Mouse (Mus musculus): ENCODE data around the gene Myzap. TPM values are rescaled to one million over a fixed set of nuclear protein-coding genes. Genes with fewer than 3 reads are reported as not detected.
A peak's percentile ranks its signal among the peaks of the same experiment; 100 is the strongest.
"Not testable (repeated sequence)": the region's sequence is repeated elsewhere in the genome, so short reads cannot be mapped to it uniquely, and the experiment has no call there.

Myzap gene
- polyA plus RNA-seq, 1 experiment from 2014 or later, result 3.5 TPM

- no peak for DNase-seq (ENCODE audit: extremely low spot score, low spot score)
- WGBS, result 88% methylated on average over 4 of the region's 4 CpGs
Measured at GRCm38 (mm10) chr9:71621968-71622367, 29.8 kb upstream of the Myzap start.

GRCm38 (mm10) chr9:71620116-71620515 is 28.0 kb upstream of the Myzap start:
- not testable (repeated sequence) for DNase-seq (ENCODE audit: extremely low spot score, low spot score); H3K27ac ChIP-seq; H3K36me3 ChIP-seq (replicated peaks); H3K4me1 ChIP-seq; H3K9me3 ChIP-seq; H3K4me3 ChIP-seq; H3K27me3 ChIP-seq (ENCODE audit: poor library complexity, severe bottlenecking)
- 79% methylated on average over 5 of the region's 5 CpGs for WGBS

More at GRCm38 (mm10) chr9:71621968-71622367, 29.8 kb upstream of the Myzap start:
- no peak overlapping the region for H3K4me3 ChIP-seq
- H3K36me3 ChIP-seq (replicated peaks), result no peaks in the 10 kb centered on the region
- no peaks in the 10 kb centered on the region for H3K27me3 ChIP-seq (ENCODE audit: poor library complexity, severe bottlenecking)
- no peaks in the 10 kb centered on the region for H3K9me3 ChIP-seq
- H3K4me1 ChIP-seq, result peaks cover 16% of the 10 kb centered on the region
- no peak overlapping the region for H3K27ac ChIP-seq

- 58% methylated on average over 8 of the region's 8 CpGs for WGBS
- Histone ChIP-seq H3K4me3 (no peak overlapping the region), H3K27ac (no peak overlapping the region), H3K9me3 (no peaks in the 10 kb centered on the region), H3K27me3 (ENCODE audit: poor library complexity, severe bottlenecking) (no peaks in the 10 kb centered on the region), H3K4me1 (no peaks in the 10 kb centered on the region), H3K36me3 (replicated peaks) (no peaks in the 10 kb centered on the region)
- no peak for DNase-seq (ENCODE audit: extremely low spot score, low spot score)
Measured at GRCm38 (mm10) chr9:71617363-71617762, 25.2 kb upstream of the Myzap start.

- H3K27me3 ChIP-seq (ENCODE audit: poor library complexity, severe bottlenecking), result no peaks in the 10 kb centered on the region
- H3K9me3 ChIP-seq, result no peaks in the 10 kb centered on the region
- no peak overlapping the region for H3K4me3 ChIP-seq
- no peaks in the 10 kb centered on the region for H3K4me1 ChIP-seq
- no peak overlapping the region for H3K27ac ChIP-seq
- no peaks in the 10 kb centered on the region for H3K36me3 ChIP-seq (replicated peaks)
- DNase-seq (ENCODE audit: extremely low spot score, low spot score), result peak; percentile 71
- WGBS, result 15% methylated on average over 3 of the region's 3 CpGs
Measured at GRCm38 (mm10) chr9:71616185-71616584, 24.0 kb upstream of the Myzap start.

GRCm38 (mm10) chr9:71614643-71615042 is 22.5 kb upstream of the Myzap start:
- 27% methylated on average over 2 of the region's 2 CpGs for WGBS
- no peaks in the 10 kb centered on the region for H3K36me3 ChIP-seq (replicated peaks)
- no peaks in the 10 kb centered on the region for H3K9me3 ChIP-seq
- no peak overlapping the region for H3K27ac ChIP-seq
- H3K27me3 ChIP-seq (ENCODE audit: poor library complexity, severe bottlenecking), result no peaks in the 10 kb centered on the region
- H3K4me1 ChIP-seq, result no peaks in the 10 kb centered on the region
- peak; percentile 48 for DNase-seq (ENCODE audit: extremely low spot score, low spot score)
- no peak overlapping the region for H3K4me3 ChIP-seq

GRCm38 (mm10) chr9:71612981-71613380 is 20.8 kb upstream of the Myzap start:
- no peaks in the 10 kb centered on the region for H3K9me3 ChIP-seq
- 77% methylated on average over 6 of the region's 6 CpGs for WGBS
- H3K27me3 ChIP-seq (ENCODE audit: poor library complexity, severe bottlenecking), result no peaks in the 10 kb centered on the region
- no peaks in the 10 kb centered on the region for H3K36me3 ChIP-seq (replicated peaks)
- no peak overlapping the region for H3K4me3 ChIP-seq
- H3K4me1 ChIP-seq, result no peaks in the 10 kb centered on the region
- H3K27ac ChIP-seq, result no peak overlapping the region
- DNase-seq (ENCODE audit: extremely low spot score, low spot score), result no peak

- Histone ChIP-seq H3K27me3 (ENCODE audit: poor library complexity, severe bottlenecking) (no peaks in the 10 kb centered on the region), H3K9me3 (no peaks in the 10 kb centered on the region), H3K4me3 (no peak overlapping the region), H3K27ac (no peak overlapping the region), H3K4me1 (0 out of 2 replicates have a peak, but pooled peaks cover 1% of the 10 kb centered on the region), H3K36me3 (replicated peaks) (no peaks in the 10 kb centered on the region)
- DNase-seq (ENCODE audit: extremely low spot score, low spot score), result no peak
- WGBS, result 82% methylated on average over 4 of the region's 4 CpGs
Measured at GRCm38 (mm10) chr9:71611876-71612275, 19.7 kb upstream of the Myzap start.

GRCm38 (mm10) chr9:71609010-71609409 is 16.9 kb upstream of the Myzap start:
- Histone ChIP-seq H3K27me3 (ENCODE audit: poor library complexity, severe bottlenecking) (no peaks in the 10 kb centered on the region), H3K4me1 (peaks cover 12% of the 10 kb centered on the region), H3K4me3 (no peak overlapping the region), H3K27ac (no peak overlapping the region), H3K36me3 (replicated peaks) (no peaks in the 10 kb centered on the region), H3K9me3 (no peaks in the 10 kb centered on the region)
- 90% methylated on average over 6 of the region's 6 CpGs for WGBS
- DNase-seq (ENCODE audit: extremely low spot score, low spot score), result no peak

GRCm38 (mm10) chr9:71606296-71607057 is 14.3 kb upstream of the Myzap start:
- 0 out of 2 replicates have a peak overlapping the region, but pooled peaks have one; percentile 30 for H3K27ac ChIP-seq
- H3K4me1 ChIP-seq, result peaks cover 12% of the 10 kb centered on the region
- 85% methylated on average over 13 of the region's 13 CpGs for WGBS
- no peaks in the 10 kb centered on the region for H3K9me3 ChIP-seq
- no peaks in the 10 kb centered on the region for H3K27me3 ChIP-seq (ENCODE audit: poor library complexity, severe bottlenecking)
- no peak overlapping the region for H3K4me3 ChIP-seq
- H3K36me3 ChIP-seq (replicated peaks), result no peaks in the 10 kb centered on the region
- DNase-seq (ENCODE audit: extremely low spot score, low spot score), result no peak

- H3K36me3 ChIP-seq (replicated peaks), result no peaks in the 10 kb centered on the region
- no peak overlapping the region for H3K4me3 ChIP-seq
- H3K4me1 ChIP-seq, result peaks cover 12% of the 10 kb centered on the region
- 52% methylated on average over 6 of the region's 6 CpGs for WGBS
- no peak for DNase-seq (ENCODE audit: extremely low spot score, low spot score)
- H3K27ac ChIP-seq, result 0 out of 2 replicates have a peak overlapping the region, but pooled peaks have one; percentile 6
- H3K9me3 ChIP-seq, result no peaks in the 10 kb centered on the region
- no peaks in the 10 kb centered on the region for H3K27me3 ChIP-seq (ENCODE audit: poor library complexity, severe bottlenecking)
Measured at GRCm38 (mm10) chr9:71604914-71605635, 12.9 kb upstream of the Myzap start.

GRCm38 (mm10) chr9:71599861-71600260 is 7.7 kb upstream of the Myzap start:
- DNase-seq (ENCODE audit: extremely low spot score, low spot score), result no peak
- H3K27me3 ChIP-seq (ENCODE audit: poor library complexity, severe bottlenecking), result no peaks in the 10 kb centered on the region
- 88% methylated on average over 7 of the region's 7 CpGs for WGBS
- no peaks in the 10 kb centered on the region for H3K9me3 ChIP-seq
- H3K36me3 ChIP-seq (replicated peaks), result no peaks in the 10 kb centered on the region
- peaks cover 5% of the 10 kb centered on the region for H3K4me1 ChIP-seq
- H3K27ac ChIP-seq, result no peak overlapping the region
- H3K4me3 ChIP-seq, result no peak overlapping the region

- Histone ChIP-seq H3K36me3 (replicated peaks) (no peaks in the 10 kb centered on the region), H3K4me3 (no peak overlapping the region), H3K27ac (no peak overlapping the region), H3K4me1 (peaks cover 15% of the 10 kb centered on the region), H3K27me3 (ENCODE audit: poor library complexity, severe bottlenecking) (peaks cover 11% of the 10 kb centered on the region), H3K9me3 (no peaks in the 10 kb centered on the region)
- DNase-seq (ENCODE audit: extremely low spot score, low spot score), result no peak
- WGBS, result 75% methylated on average over 6 of the region's 6 CpGs
Measured at GRCm38 (mm10) chr9:71596888-71597287, 4.7 kb upstream of the Myzap start.
